Mouse (Mus musculus) naive thymus-derived CD4-positive, alpha-beta T cell, adult 2 months (primary cell): ENCODE measurements at regions not wholly inside any gene's neighbourhood (a gene's known extent, or its start where the extent isn't known, plus 50 kb on each side); places are given as distances from the start of the nearest gene placed in this dataset.

ENCODE experiments used
- DNase-seq: peaks from one replicate; pipeline ENCODE4 v3.0.0-alpha.2; 2011; ENCODE audit warnings: low read depth

GRCm38 (mm10) chr11:21036161-21036916 is 54.8 kb upstream of the Peli1 start:
- DNase-seq: peak; percentile 30

- no peak for DNase-seq
Measured at GRCm38 (mm10) chr11:21037267-21037906, 53.7 kb upstream of the Peli1 start.

GRCm38 (mm10) chr11:21041201-21041600 is 49.9 kb upstream of the Peli1 start:
- DNase-seq: no peak
